Mouse (Mus musculus): ENCODE results near the gene Rab42. TPM values are rescaled to one million over a fixed set of nuclear protein-coding genes. Genes with fewer than 3 reads are reported as not detected.

Rab42 gene
- polyA plus RNA-seq, 1 experiment from 2014 or later = 1.2 TPM

DNA sequence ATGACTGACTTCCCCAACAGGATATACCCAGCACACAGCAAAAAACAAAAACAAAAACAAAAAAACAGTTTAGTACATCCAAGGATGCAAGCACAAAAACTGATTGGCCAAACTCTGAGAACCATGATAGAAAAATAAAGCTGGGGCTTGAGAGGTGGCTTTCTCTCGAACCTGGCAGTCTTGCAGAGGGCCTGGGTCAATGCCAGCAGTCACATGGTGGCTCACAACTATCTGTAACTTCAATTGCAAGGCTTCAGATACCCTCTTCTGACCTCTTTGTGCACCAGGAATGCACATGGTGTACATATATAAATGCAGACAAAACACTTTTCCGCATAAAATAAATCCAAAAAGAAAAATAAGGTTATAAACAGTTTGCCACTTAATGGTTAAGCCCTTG, 30.0 kb downstream of the Rab42 start:
- Histone ChIP-seq H3K36me3 (ENCODE audit: control insufficient read depth, insufficient read depth, low read length) (no peaks in the 10 kb centered on the region), H3K4me1 (replicated peaks; ENCODE audit: control insufficient read depth, insufficient read depth, low read length) (no peaks in the 10 kb centered on the region; the same call in 1 of the 2 replicates), H3K4me2 (ENCODE audit: low read depth, low read length, severe bottlenecking) (peak overlapping the region; percentile 97; the same call in 1 of the 2 replicates), H3K27ac (ENCODE audit: low read depth, low read length) (no peak overlapping the region), H3K9ac (ENCODE audit: low read length) (peak overlapping the region; percentile 89; the same call in 1 of the 2 replicates), H3K9me3 (ENCODE audit: control insufficient read depth, low read length) (no peaks in the 10 kb centered on the region), H3K4me3 (ENCODE audit: low read depth, low read length) (no peak overlapping the region), H3K27me3 (ENCODE audit: control insufficient read depth, insufficient read depth, low read length) (no peaks in the 10 kb centered on the region)
- WGBS = 74% methylated on average over 2 of the region's 2 CpGs
- ATAC-seq (replicated peaks; ENCODE audit: low FRiP score) (no peak), DNase-seq (ENCODE audit: low spot score) (no peak)

DNA sequence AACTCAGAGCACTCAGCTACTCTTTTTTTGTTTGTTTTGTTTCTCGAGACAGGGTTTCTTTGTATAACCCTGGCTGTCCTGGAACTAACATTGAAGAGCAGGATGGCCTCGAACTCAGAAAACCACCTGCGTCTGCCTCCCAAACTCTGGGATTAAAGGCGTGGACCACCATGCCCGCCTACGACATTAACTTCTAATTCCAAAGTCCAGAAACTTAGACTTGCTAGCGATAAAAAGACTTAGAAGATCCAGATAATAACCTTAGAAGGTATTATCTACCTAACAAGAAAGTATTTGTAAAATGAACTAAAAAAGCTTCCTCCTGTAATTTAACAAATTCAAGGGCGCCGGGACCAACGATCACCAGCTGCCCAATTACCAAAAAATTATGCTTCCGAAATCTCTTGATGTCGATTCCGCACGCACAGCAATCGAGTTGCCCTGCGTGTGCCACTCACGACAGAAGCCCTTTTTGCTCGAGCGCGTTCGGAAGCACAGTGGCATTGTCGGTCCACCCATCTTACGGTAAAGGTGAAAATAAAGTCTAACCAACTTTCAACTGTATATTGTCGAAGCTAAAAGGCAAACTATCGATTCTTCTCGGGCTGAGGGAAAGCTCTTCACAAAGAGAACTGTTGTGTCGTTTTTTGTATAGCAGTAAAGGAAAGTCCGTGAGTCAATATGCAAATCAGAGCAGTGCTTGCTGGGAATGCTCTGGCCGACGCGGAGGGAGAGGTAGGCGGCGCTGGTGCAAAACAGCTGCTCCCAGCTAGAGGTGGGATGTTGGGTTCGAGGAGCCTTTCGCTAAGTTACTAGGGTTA, 33.2 kb downstream of the Rab42 start:
- Histone ChIP-seq H3K9me3 (ENCODE audit: control insufficient read depth, low read length) (no peaks in the 10 kb centered on the region), H3K4me2 (ENCODE audit: low read depth, low read length, severe bottlenecking) (peak overlapping the region; percentile 46; the same call in 1 of the 2 replicates), H3K9ac (ENCODE audit: low read length) (peak overlapping the region; percentile 60), H3K27ac (ENCODE audit: low read depth, low read length) (peak overlapping the region; percentile 89), H3K27me3 (ENCODE audit: control insufficient read depth, insufficient read depth, low read length) (no peaks in the 10 kb centered on the region), H3K4me1 (replicated peaks; ENCODE audit: control insufficient read depth, insufficient read depth, low read length) (no peaks in the 10 kb centered on the region; the same call in 1 of the 2 replicates), H3K36me3 (ENCODE audit: control insufficient read depth, insufficient read depth, low read length) (no peaks in the 10 kb centered on the region), H3K4me3 (ENCODE audit: low read depth, low read length) (peak overlapping the region; percentile 11; the same call in 1 of the 2 replicates)
- DNase-seq (ENCODE audit: low spot score) = peak; percentile 92
- ATAC-seq (replicated peaks; ENCODE audit: low FRiP score) = peak; percentile 72
- under 1% methylated on average over 35 of the region's 35 CpGs for WGBS

DNA sequence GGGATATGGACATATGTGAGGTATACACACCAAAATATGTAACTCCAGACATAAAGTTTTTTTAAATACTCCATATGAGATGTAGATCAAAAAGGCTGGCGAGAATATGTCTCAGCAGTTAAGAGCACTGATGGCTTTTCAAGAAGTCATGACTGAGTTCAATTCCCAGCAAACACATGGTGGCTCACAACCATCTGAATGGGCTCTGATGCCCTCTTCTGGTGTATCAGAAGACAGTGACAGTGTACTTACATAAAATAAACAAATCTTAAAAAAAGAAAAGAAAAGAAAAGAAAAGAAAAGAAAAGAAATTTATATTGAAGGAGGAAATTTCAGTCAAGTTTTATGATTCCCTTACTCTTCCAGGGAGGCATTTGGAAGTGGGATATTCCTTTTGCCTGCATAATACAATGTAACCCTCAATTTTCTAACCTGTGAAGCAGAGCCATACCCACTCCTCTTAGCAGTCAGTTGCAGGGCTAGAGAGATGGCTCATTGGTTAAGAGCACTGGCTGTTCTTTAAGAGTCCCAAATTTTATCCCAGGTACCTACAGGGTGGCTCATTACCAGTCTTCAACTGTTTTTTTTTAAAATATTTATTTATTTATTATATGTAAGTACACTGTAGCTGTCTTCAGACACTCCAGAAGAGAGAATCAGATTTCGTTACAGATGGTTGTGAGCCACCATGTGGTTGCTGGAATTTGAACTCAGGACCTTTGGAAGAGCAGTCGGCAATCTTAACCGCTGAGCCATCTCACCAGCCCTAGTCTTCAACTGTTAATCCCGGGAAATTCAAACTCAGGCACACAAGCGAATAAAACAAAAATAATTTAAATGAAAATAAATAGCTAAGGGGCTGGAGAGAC, 34.1 kb downstream of the Rab42 start:
- Histone ChIP-seq H3K9ac (ENCODE audit: low read length) (no peak overlapping the region), H3K36me3 (ENCODE audit: control insufficient read depth, insufficient read depth, low read length) (no peaks in the 10 kb centered on the region), H3K4me3 (ENCODE audit: low read depth, low read length) (no peak overlapping the region), H3K27ac (ENCODE audit: low read depth, low read length) (peak overlapping the region; percentile 50; the same call in 1 of the 2 replicates), H3K4me1 (replicated peaks; ENCODE audit: control insufficient read depth, insufficient read depth, low read length) (no peaks in the 10 kb centered on the region; the same call in 1 of the 2 replicates), H3K4me2 (ENCODE audit: low read depth, low read length, severe bottlenecking) (no peak overlapping the region), H3K27me3 (ENCODE audit: control insufficient read depth, insufficient read depth, low read length) (no peaks in the 10 kb centered on the region), H3K9me3 (ENCODE audit: control insufficient read depth, low read length) (no peaks in the 10 kb centered on the region)
- ATAC-seq (replicated peaks; ENCODE audit: low FRiP score) (0 out of 2 replicates have a peak, but pooled peaks have one; percentile 22), DNase-seq (ENCODE audit: low spot score) (no peak)
- WGBS = 12% methylated on average over 6 of the region's 6 CpGs

DNA sequence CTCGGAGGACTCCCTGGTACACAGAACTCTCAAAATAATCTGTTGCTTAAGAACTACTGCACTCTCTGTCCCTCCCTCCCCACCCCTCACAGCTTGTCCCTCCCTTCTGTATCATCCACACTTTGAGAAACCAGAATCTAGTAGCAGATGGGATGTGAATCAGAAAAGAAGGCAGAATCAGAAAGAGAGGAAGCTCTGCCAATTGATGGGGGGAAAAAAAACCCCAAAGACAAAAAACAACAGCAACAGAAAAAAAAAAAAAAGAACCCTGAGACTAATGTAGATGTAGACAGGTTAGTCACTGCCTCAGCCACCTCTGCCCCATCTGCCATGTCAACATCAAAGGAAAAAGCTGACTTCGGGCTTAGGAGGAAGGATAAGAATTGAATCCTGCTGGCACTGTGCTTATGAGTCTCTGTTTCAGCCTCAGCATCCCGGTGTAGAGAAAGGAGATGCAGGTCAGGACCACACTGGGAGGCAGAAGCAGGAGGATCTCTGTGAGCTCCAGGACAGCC, 36.3 kb downstream of the Rab42 start:
- H3K27me3 ChIP-seq (ENCODE audit: control insufficient read depth, insufficient read depth, low read length) = no peaks in the 10 kb centered on the region
- no peak overlapping the region for H3K27ac ChIP-seq (ENCODE audit: low read depth, low read length)
- ATAC-seq (replicated peaks; ENCODE audit: low FRiP score) (no peak), DNase-seq (ENCODE audit: low spot score) (no peak)
- no peaks in the 10 kb centered on the region for H3K36me3 ChIP-seq (ENCODE audit: control insufficient read depth, insufficient read depth, low read length)
- 83% methylated on average over 3 of the region's 3 CpGs for WGBS
- H3K9me3 ChIP-seq (ENCODE audit: control insufficient read depth, low read length) = no peaks in the 10 kb centered on the region
- H3K9ac ChIP-seq (ENCODE audit: low read length) = no peak overlapping the region
- H3K4me2 ChIP-seq (ENCODE audit: low read depth, low read length, severe bottlenecking) = no peak overlapping the region
- H3K4me3 ChIP-seq (ENCODE audit: low read depth, low read length) = no peak overlapping the region
- peaks cover 2% of the 10 kb centered on the region; the same call in 1 of the 2 replicates for H3K4me1 ChIP-seq (replicated peaks; ENCODE audit: control insufficient read depth, insufficient read depth, low read length)

DNA sequence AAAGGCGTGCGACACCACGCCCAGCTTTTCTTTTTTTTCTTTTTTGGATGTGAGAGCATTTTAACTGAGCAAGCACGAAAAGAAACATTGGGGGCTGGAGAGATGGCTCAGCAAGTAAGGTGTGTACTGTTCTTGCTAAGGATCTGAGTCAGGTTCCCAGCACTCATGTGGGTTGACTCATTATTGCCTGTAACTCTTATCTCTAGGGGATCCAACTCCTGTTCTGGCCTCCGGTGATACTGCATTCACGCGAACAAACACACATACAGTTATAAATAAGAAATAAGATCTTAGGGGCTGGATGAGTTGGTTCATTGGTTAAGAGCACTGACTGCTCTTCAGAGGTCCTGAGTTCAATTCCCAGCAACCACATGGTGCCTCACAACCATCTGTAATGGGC, 39.9 kb downstream of the Rab42 start:
- no peaks in the 10 kb centered on the region for H3K9me3 ChIP-seq (ENCODE audit: control insufficient read depth, low read length)
- WGBS = 95% methylated on average over 7 of the region's 7 CpGs
- peaks cover 5% of the 10 kb centered on the region; the same call in 1 of the 2 replicates for H3K4me1 ChIP-seq (replicated peaks; ENCODE audit: control insufficient read depth, insufficient read depth, low read length)
- H3K4me2 ChIP-seq (ENCODE audit: low read depth, low read length, severe bottlenecking) = no peak overlapping the region
- H3K4me3 ChIP-seq (ENCODE audit: low read depth, low read length) = no peak overlapping the region
- no peak for DNase-seq (ENCODE audit: low spot score)
- H3K9ac ChIP-seq (ENCODE audit: low read length) = no peak overlapping the region
- no peak overlapping the region for H3K27ac ChIP-seq (ENCODE audit: low read depth, low read length)
- no peaks in the 10 kb centered on the region for H3K27me3 ChIP-seq (ENCODE audit: control insufficient read depth, insufficient read depth, low read length)
- H3K36me3 ChIP-seq (ENCODE audit: control insufficient read depth, insufficient read depth, low read length) = no peaks in the 10 kb centered on the region
- no peak for ATAC-seq (replicated peaks; ENCODE audit: low FRiP score)

DNA sequence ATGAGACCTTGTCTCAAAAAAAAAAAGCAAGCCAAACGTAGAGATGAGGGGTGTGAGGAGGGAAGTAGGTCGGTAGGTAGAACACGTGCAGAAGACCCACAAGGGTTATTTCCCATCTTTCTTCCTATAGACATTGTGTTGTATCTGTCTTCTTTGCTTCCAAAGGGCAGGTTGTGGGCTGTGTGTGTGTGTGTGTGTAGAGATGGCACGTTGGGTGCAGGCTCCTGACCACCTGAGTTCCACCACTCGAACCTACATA, 40.9 kb downstream of the Rab42 start:
- WGBS = 83% methylated on average over 5 of the region's 5 CpGs
- DNase-seq (ENCODE audit: low spot score) (no peak), ATAC-seq (replicated peaks; ENCODE audit: low FRiP score) (no peak)
- Histone ChIP-seq H3K9ac (ENCODE audit: low read length) (no peak overlapping the region), H3K9me3 (ENCODE audit: control insufficient read depth, low read length) (no peaks in the 10 kb centered on the region), H3K4me2 (ENCODE audit: low read depth, low read length, severe bottlenecking) (no peak overlapping the region), H3K27ac (ENCODE audit: low read depth, low read length) (no peak overlapping the region), H3K4me1 (replicated peaks; ENCODE audit: control insufficient read depth, insufficient read depth, low read length) (peaks cover 5% of the 10 kb centered on the region; the same call in 1 of the 2 replicates), H3K4me3 (ENCODE audit: low read depth, low read length) (no peak overlapping the region), H3K36me3 (ENCODE audit: control insufficient read depth, insufficient read depth, low read length) (no peaks in the 10 kb centered on the region), H3K27me3 (ENCODE audit: control insufficient read depth, insufficient read depth, low read length) (no peaks in the 10 kb centered on the region)

DNA sequence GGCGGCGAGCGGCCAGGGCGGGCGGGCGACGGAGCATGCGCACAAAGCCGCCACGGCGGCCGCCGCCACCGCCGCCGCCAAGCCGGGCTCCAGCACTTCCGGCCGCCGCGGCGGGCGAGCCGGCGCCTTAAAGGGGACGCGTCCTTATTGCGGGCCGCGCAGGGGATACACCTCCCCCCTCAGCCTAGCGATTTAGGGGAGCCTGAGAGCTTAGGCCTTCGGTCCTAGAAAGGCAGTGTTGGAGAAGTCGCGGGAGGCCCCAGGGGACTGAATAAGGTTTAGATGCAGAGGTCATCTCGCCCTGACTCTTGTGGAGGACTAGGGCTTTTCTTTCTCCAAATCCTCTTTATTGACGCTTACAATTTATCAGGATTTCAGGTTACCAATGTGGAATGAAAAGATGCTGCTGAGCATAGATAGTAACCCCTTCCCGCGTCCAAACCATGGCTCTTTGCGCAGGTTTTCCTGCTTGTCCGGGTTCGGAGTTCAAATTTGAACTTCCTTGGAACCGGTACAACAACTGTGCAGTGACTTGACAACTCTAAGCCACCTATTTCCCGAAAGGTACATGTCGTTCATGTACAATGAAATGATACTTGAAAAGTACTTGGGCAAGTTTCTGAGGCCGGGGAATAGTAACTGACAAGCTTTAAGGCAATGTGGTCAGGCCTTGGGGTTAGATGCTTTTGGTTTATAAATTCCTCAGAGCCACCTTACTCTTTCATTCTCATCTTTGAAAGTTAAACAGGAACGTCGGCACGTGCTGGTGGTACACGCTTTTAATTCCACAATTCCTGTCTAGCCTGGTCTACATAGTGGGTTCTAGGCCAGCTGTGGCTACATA, 41.4 kb downstream of the Rab42 start, which contains the start of gene Gmeb1:
Gmeb1 (minus strand) TSS at position 89 of the 844 bp plus-strand sequence.
- 16% methylated on average over 45 of the region's 49 CpGs for WGBS
- Histone ChIP-seq H3K4me1 (replicated peaks; ENCODE audit: control insufficient read depth, insufficient read depth, low read length) (peaks cover 5% of the 10 kb centered on the region; the same call in 1 of the 2 replicates), H3K36me3 (ENCODE audit: control insufficient read depth, insufficient read depth, low read length) (no peaks in the 10 kb centered on the region), H3K9ac (ENCODE audit: low read length) (peak within 1 kb of the TSS; percentile 94), H3K9me3 (ENCODE audit: control insufficient read depth, low read length) (no peaks in the 10 kb centered on the region), H3K4me2 (ENCODE audit: low read depth, low read length, severe bottlenecking) (peak within 1 kb of the TSS; percentile 76), H3K27ac (ENCODE audit: low read depth, low read length) (peak within 1 kb of the TSS; percentile 90), H3K27me3 (ENCODE audit: control insufficient read depth, insufficient read depth, low read length) (no peaks in the 10 kb centered on the region), H3K4me3 (ENCODE audit: low read depth, low read length) (peak within 1 kb of the TSS; percentile 91)
- DNase-seq (ENCODE audit: low spot score) (peak; percentile 89), ATAC-seq (replicated peaks; ENCODE audit: low FRiP score) (peak; percentile 83)

Measured in forebrain, embryonic 11.5 days (tissue).